Mouse (Mus musculus) myocyte (in vitro differentiated cells): ENCODE measurements around the gene Wdfy3.

Experiments
- CEBPB ChIP-seq: IDR thresholded peaks from 2 replicates; pipeline ENCODE4 v1.6.1; 2011; ENCODE audit warnings: mild to moderate bottlenecking, moderate library complexity; ENCODE audit not compliant: poor library complexity, insufficient read depth, severe bottlenecking
- E2F4 ChIP-seq: IDR thresholded peaks from one replicate; pipeline ENCODE4 v1.6.1; 2011; ENCODE audit warnings: mild to moderate bottlenecking, control low read depth, moderate library complexity; ENCODE audit not compliant: insufficient read depth
- MYOD1 ChIP-seq, 3 experiments: IDR thresholded peaks; one replicate each; pipeline ENCODE4 v1.6.1; 2011; ENCODE audit warnings: control low read depth in 2 of 3, low read depth in 2 of 3, mild to moderate bottlenecking in 2 of 3, moderate library complexity in 1 of 3; ENCODE audit not compliant: insufficient read length in 2 of 3, control insufficient read depth in 1 of 3
- MYOG ChIP-seq, 3 experiments: IDR thresholded peaks; one replicate each; pipeline ENCODE4 v1.6.1; 2011; ENCODE audit warnings: control low read depth in 2 of 3, low read depth in 2 of 3, mild to moderate bottlenecking in 2 of 3; ENCODE audit not compliant: insufficient read length in 2 of 3, control insufficient read depth in 1 of 3, insufficient read depth in 1 of 3
- POLR2A ChIP-seq: IDR thresholded peaks from one replicate; pipeline ENCODE4 v1.6.1; 2011; ENCODE audit warnings: low read depth, mild to moderate bottlenecking, control low read depth, moderate library complexity; ENCODE audit not compliant: insufficient read length
- TCF12 ChIP-seq: IDR thresholded peaks from one replicate; pipeline ENCODE4 v1.6.1; 2011; ENCODE audit warnings: mild to moderate bottlenecking, control low read depth; ENCODE audit not compliant: poor library complexity, insufficient read depth, severe bottlenecking
- TCF3 ChIP-seq: IDR thresholded peaks from one replicate; pipeline ENCODE4 v1.6.1; 2011; ENCODE audit warnings: low read depth, control low read depth; ENCODE audit not compliant: insufficient read length
- USF1 ChIP-seq: IDR thresholded peaks from one replicate; pipeline ENCODE4 v1.6.1; 2011; ENCODE audit warnings: low read depth, mild to moderate bottlenecking, control low read depth, moderate library complexity

- no peak for TF ChIP-seq POLR2A
- no peak for TF ChIP-seq TCF3
- no peak for TF ChIP-seq USF1
- no peak for TF ChIP-seq MYOD1 (IDR thresholded peaks at IDR 0.05; ENCODE audit: control insufficient read depth in 1 of 3, insufficient read length in 2 of 3, low read depth in 2 of 3)
- TF ChIP-seq CEBPB = no peak
- TF ChIP-seq TCF12 = no peak
- no peak for TF ChIP-seq MYOG (IDR thresholded peaks at IDR 0.05; ENCODE audit: control insufficient read depth in 1 of 3, insufficient read depth in 1 of 3, insufficient read length in 2 of 3, low read depth in 2 of 3)
- no peak for TF ChIP-seq E2F4
Measured at GRCm38 (mm10) chr5:102013781-102014180, 55.9 kb downstream of the Wdfy3 start.
